Mouse (Mus musculus): ENCODE measurements at regions not wholly inside any gene's neighbourhood (a gene's known extent, or its start where the extent isn't known, plus 50 kb on each side); places are given as distances from the start of the nearest gene placed in this dataset.

- Histone ChIP-seq H3K4me2 (replicated peaks) (no peak overlapping the region), H3K36me3 (replicated peaks; ENCODE audit: control insufficient read depth, insufficient read depth) (no peaks in the 10 kb centered on the region), H3K27me3 (ENCODE audit: control insufficient read depth, insufficient read depth, low read length) (no peaks in the 10 kb centered on the region), H3K9ac (no peak overlapping the region), H3K4me3 (replicated peaks; ENCODE audit: low read length) (no peak overlapping the region), H3K27ac (no peak overlapping the region), H3K4me1 (replicated peaks; ENCODE audit: control insufficient read depth, insufficient read depth, low read length) (no peaks in the 10 kb centered on the region), H3K9me3 (ENCODE audit: control insufficient read depth, low read length) (no peaks in the 10 kb centered on the region)
- DNase-seq (ENCODE audit: low spot score) (no peak), ATAC-seq (ENCODE audit: low FRiP score) (no peak)
- WGBS: 69% methylated on average over 3 of the region's 3 CpGs
Observed at GRCm38 (mm10) chr4:75827082-75827711, 549.1 kb upstream of the Dmac1 start.

GRCm38 (mm10) chr4:75819193-75819603 lies 541.1 kb upstream of the Dmac1 start:
- Histone ChIP-seq H3K27ac (no peak overlapping the region), H3K4me1 (replicated peaks; ENCODE audit: control insufficient read depth, insufficient read depth, low read length) (no peaks in the 10 kb centered on the region), H3K36me3 (replicated peaks; ENCODE audit: control insufficient read depth, insufficient read depth) (no peaks in the 10 kb centered on the region), H3K9me3 (ENCODE audit: control insufficient read depth, low read length) (no peaks in the 10 kb centered on the region), H3K4me3 (replicated peaks; ENCODE audit: low read length) (no peak overlapping the region), H3K4me2 (replicated peaks) (no peak overlapping the region), H3K27me3 (ENCODE audit: control insufficient read depth, insufficient read depth, low read length) (no peaks in the 10 kb centered on the region), H3K9ac (no peak overlapping the region)
- ATAC-seq (ENCODE audit: low FRiP score) (no peak), DNase-seq (ENCODE audit: low spot score) (no peak)
- 56% methylated on average over 2 of the region's 2 CpGs for WGBS

GRCm38 (mm10) chr4:75816026-75816425 lies 537.9 kb upstream of the Dmac1 start:
- Histone ChIP-seq H3K27ac (no peak overlapping the region), H3K27me3 (ENCODE audit: control insufficient read depth, insufficient read depth, low read length) (no peaks in the 10 kb centered on the region), H3K9ac (no peak overlapping the region), H3K4me3 (replicated peaks; ENCODE audit: low read length) (no peak overlapping the region), H3K36me3 (replicated peaks; ENCODE audit: control insufficient read depth, insufficient read depth) (no peaks in the 10 kb centered on the region), H3K9me3 (ENCODE audit: control insufficient read depth, low read length) (no peaks in the 10 kb centered on the region), H3K4me2 (replicated peaks) (no peak overlapping the region), H3K4me1 (replicated peaks; ENCODE audit: control insufficient read depth, insufficient read depth, low read length) (no peaks in the 10 kb centered on the region)
- WGBS: 86% methylated on average over 4 of the region's 4 CpGs
- ATAC-seq (ENCODE audit: low FRiP score): no peak
- DNase-seq (ENCODE audit: low spot score): no peak

- no peak for ATAC-seq (ENCODE audit: low FRiP score)
- DNase-seq (ENCODE audit: low spot score): no peak
- no peak overlapping the region for H3K9ac ChIP-seq
- no peak overlapping the region for H3K4me3 ChIP-seq (replicated peaks; ENCODE audit: low read length)
- H3K27ac ChIP-seq: no peak overlapping the region
- 53% methylated on average over 2 of the region's 2 CpGs for WGBS
- H3K27me3 ChIP-seq (ENCODE audit: control insufficient read depth, insufficient read depth, low read length): no peaks in the 10 kb centered on the region
- no peaks in the 10 kb centered on the region for H3K4me1 ChIP-seq (replicated peaks; ENCODE audit: control insufficient read depth, insufficient read depth, low read length)
- no peaks in the 10 kb centered on the region for H3K36me3 ChIP-seq (replicated peaks; ENCODE audit: control insufficient read depth, insufficient read depth)
- H3K4me2 ChIP-seq (replicated peaks): no peak overlapping the region
- no peaks in the 10 kb centered on the region for H3K9me3 ChIP-seq (ENCODE audit: control insufficient read depth, low read length)
Observed at GRCm38 (mm10) chr4:75812266-75812665, 534.2 kb upstream of the Dmac1 start.

GRCm38 (mm10) chr4:75801870-75802269 lies 523.8 kb upstream of the Dmac1 start:
- H3K9me3 ChIP-seq (ENCODE audit: control insufficient read depth, low read length): no peaks in the 10 kb centered on the region
- 87% methylated on average over 4 of the region's 4 CpGs for WGBS
- no peak overlapping the region for H3K9ac ChIP-seq
- no peaks in the 10 kb centered on the region for H3K36me3 ChIP-seq (replicated peaks; ENCODE audit: control insufficient read depth, insufficient read depth)
- H3K4me1 ChIP-seq (replicated peaks; ENCODE audit: control insufficient read depth, insufficient read depth, low read length): no peaks in the 10 kb centered on the region
- H3K27me3 ChIP-seq (ENCODE audit: control insufficient read depth, insufficient read depth, low read length): no peaks in the 10 kb centered on the region
- no peak overlapping the region for H3K4me2 ChIP-seq (replicated peaks)
- H3K27ac ChIP-seq: no peak overlapping the region
- ATAC-seq (ENCODE audit: low FRiP score): no peak
- DNase-seq (ENCODE audit: low spot score): no peak
- no peak overlapping the region for H3K4me3 ChIP-seq (replicated peaks; ENCODE audit: low read length)

GRCm38 (mm10) chr4:75801156-75801555 lies 523.1 kb upstream of the Dmac1 start:
- DNase-seq (ENCODE audit: low spot score) (no peak), ATAC-seq (ENCODE audit: low FRiP score) (no peak)
- 86% methylated on average over 4 of the region's 4 CpGs for WGBS
- Histone ChIP-seq H3K9me3 (ENCODE audit: control insufficient read depth, low read length) (no peaks in the 10 kb centered on the region), H3K4me2 (replicated peaks) (no peak overlapping the region), H3K27ac (no peak overlapping the region), H3K36me3 (replicated peaks; ENCODE audit: control insufficient read depth, insufficient read depth) (no peaks in the 10 kb centered on the region), H3K4me3 (replicated peaks; ENCODE audit: low read length) (no peak overlapping the region), H3K4me1 (replicated peaks; ENCODE audit: control insufficient read depth, insufficient read depth, low read length) (no peaks in the 10 kb centered on the region), H3K27me3 (ENCODE audit: control insufficient read depth, insufficient read depth, low read length) (no peaks in the 10 kb centered on the region), H3K9ac (no peak overlapping the region)

- Histone ChIP-seq H3K27ac (no peak overlapping the region), H3K4me2 (replicated peaks) (no peak overlapping the region), H3K27me3 (ENCODE audit: control insufficient read depth, insufficient read depth, low read length) (no peaks in the 10 kb centered on the region), H3K4me1 (replicated peaks; ENCODE audit: control insufficient read depth, insufficient read depth, low read length) (no peaks in the 10 kb centered on the region), H3K4me3 (replicated peaks; ENCODE audit: low read length) (no peak overlapping the region), H3K9ac (no peak overlapping the region), H3K9me3 (ENCODE audit: control insufficient read depth, low read length) (no peaks in the 10 kb centered on the region), H3K36me3 (replicated peaks; ENCODE audit: control insufficient read depth, insufficient read depth) (no peaks in the 10 kb centered on the region)
- ATAC-seq (ENCODE audit: low FRiP score): no peak
- DNase-seq (ENCODE audit: low spot score): no peak
Observed at GRCm38 (mm10) chr4:75791789-75792188, 513.7 kb upstream of the Dmac1 start.

GRCm38 (mm10) chr4:75790920-75791589 lies 513.0 kb upstream of the Dmac1 start:
- H3K27me3 ChIP-seq (ENCODE audit: control insufficient read depth, insufficient read depth, low read length): no peaks in the 10 kb centered on the region
- DNase-seq (ENCODE audit: low spot score): no peak
- WGBS: 77% methylated on average over 1 of the region's 1 CpGs

GRCm38 (mm10) chr4:75787405-75787804 lies 509.3 kb upstream of the Dmac1 start:
- WGBS: 59% methylated on average over 3 of the region's 3 CpGs
- no peaks in the 10 kb centered on the region for H3K27me3 ChIP-seq (ENCODE audit: control insufficient read depth, insufficient read depth, low read length)
- no peak for ATAC-seq (ENCODE audit: low FRiP score)
- H3K4me1 ChIP-seq (replicated peaks; ENCODE audit: control insufficient read depth, insufficient read depth, low read length): no peaks in the 10 kb centered on the region
- H3K9ac ChIP-seq: no peak overlapping the region
- DNase-seq (ENCODE audit: low spot score): no peak
- H3K9me3 ChIP-seq (ENCODE audit: control insufficient read depth, low read length): no peaks in the 10 kb centered on the region
- H3K4me2 ChIP-seq (replicated peaks): no peak overlapping the region
- H3K4me3 ChIP-seq (replicated peaks; ENCODE audit: low read length): no peak overlapping the region
- H3K36me3 ChIP-seq (replicated peaks; ENCODE audit: control insufficient read depth, insufficient read depth): no peaks in the 10 kb centered on the region
- no peak overlapping the region for H3K27ac ChIP-seq

More at GRCm38 (mm10) chr4:75790920-75791589, 513.0 kb upstream of the Dmac1 start:
- no peak overlapping the region for H3K4me3 ChIP-seq (replicated peaks; ENCODE audit: low read length)
- no peaks in the 10 kb centered on the region for H3K36me3 ChIP-seq (replicated peaks; ENCODE audit: control insufficient read depth, insufficient read depth)
- no peak overlapping the region for H3K9ac ChIP-seq
- no peaks in the 10 kb centered on the region for H3K9me3 ChIP-seq (ENCODE audit: control insufficient read depth, low read length)
- ATAC-seq (ENCODE audit: low FRiP score): no peak
- no peak overlapping the region for H3K4me2 ChIP-seq (replicated peaks)
- no peaks in the 10 kb centered on the region for H3K4me1 ChIP-seq (replicated peaks; ENCODE audit: control insufficient read depth, insufficient read depth, low read length)
- no peak overlapping the region for H3K27ac ChIP-seq

Data from hindbrain, embryonic 14.5 days (tissue).